Mouse (Mus musculus) regulatory T cell (primary cell): ENCODE measurements around the gene Emx2.

Source experiments
- in situ Hi-C: fragments of 300-600 bp; cut with MboI, MseI; formaldehyde crosslinking; loops from one replicate; pipeline ENCODE4 v1.15.1; 2025; ENCODE audit warnings: high pct_unique_total_duplicates

Gene Emx2

GRCm38 (mm10) chr19:59461481-59462421, 3.6 kb downstream of the Emx2 start:
- in situ Hi-C loops = no loop called here

- in situ Hi-C loops = no loop called here
Observed at GRCm38 (mm10) chr19:59462459-59463292, 4.5 kb downstream of the Emx2 start.

- in situ Hi-C loops = no loop called here
Observed at GRCm38 (mm10) chr19:59463842-59464443, 5.8 kb downstream of the Emx2 start.

- in situ Hi-C loops = no loop called here
Observed at GRCm38 (mm10) chr19:59465281-59465680, 7.1 kb downstream of the Emx2 start.

- in situ Hi-C loops = no loop called here
Observed at GRCm38 (mm10) chr19:59465751-59466410, 7.7 kb downstream of the Emx2 start.

- in situ Hi-C loops = no loop called here
Observed at GRCm38 (mm10) chr19:59466417-59466937, 8.3 kb downstream of the Emx2 start.

GRCm38 (mm10) chr19:59467016-59467412, 8.8 kb downstream of the Emx2 start:
- in situ Hi-C loops = no loop called here

GRCm38 (mm10) chr19:59467413-59468064, 9.4 kb downstream of the Emx2 start:
- in situ Hi-C loops = no loop called here

GRCm38 (mm10) chr19:59468065-59468810, 10.1 kb downstream of the Emx2 start:
- in situ Hi-C loops = no loop called here

GRCm38 (mm10) chr19:59469035-59469949, 11.1 kb downstream of the Emx2 start:
- in situ Hi-C loops = no loop called here

- in situ Hi-C loops = no loop called here
Observed at GRCm38 (mm10) chr19:59470074-59470630, 12.0 kb downstream of the Emx2 start.

- in situ Hi-C loops = no loop called here
Observed at GRCm38 (mm10) chr19:59470913-59471312, 12.7 kb downstream of the Emx2 start.

GRCm38 (mm10) chr19:59472844-59473243, 14.7 kb downstream of the Emx2 start:
- in situ Hi-C loops = no loop called here

GRCm38 (mm10) chr19:59479912-59480311, 21.7 kb downstream of the Emx2 start:
- in situ Hi-C loops = no loop called here

GRCm38 (mm10) chr19:59480563-59480962, 22.4 kb downstream of the Emx2 start:
- in situ Hi-C loops = no loop called here

- in situ Hi-C loops = no loop called here
Observed at GRCm38 (mm10) chr19:59492258-59492657, 34.1 kb downstream of the Emx2 start.

GRCm38 (mm10) chr19:59496832-59497231, 38.7 kb downstream of the Emx2 start:
- in situ Hi-C loops = no loop called here

- in situ Hi-C loops = no loop called here
Observed at GRCm38 (mm10) chr19:59508896-59509295, 50.7 kb downstream of the Emx2 start.

- in situ Hi-C loops = no loop called here
Observed at GRCm38 (mm10) chr19:59513181-59513580, 55.0 kb downstream of the Emx2 start.
